Mouse (Mus musculus) midbrain, embryonic 10.5 days (tissue): Measurements from ENCODE around the gene Il11ra1. TPM values are rescaled to one million over a fixed set of nuclear protein-coding genes. Genes with fewer than 3 reads are reported as not detected.

Experiments
- DNase-seq: peaks from one replicate; pipeline ENCODE4 v3.0.0-alpha.2; 2017; ENCODE audit warnings: low spot score
- H3K27ac ChIP-seq: fragments of 300-500 bp; sonication (generic); replicated peaks from 2 replicates; pipeline ENCODE4 v1.5.1; 2016; ENCODE audit warnings: mild to moderate bottlenecking
- H3K27me3 ChIP-seq: fragments of 300-500 bp; sonication (generic); 2 replicates; pipeline ENCODE4 v1.6.1; 2016; ENCODE audit warnings: low read depth, mild to moderate bottlenecking; ENCODE audit not compliant: poor library complexity, severe bottlenecking
- H3K36me3 ChIP-seq: fragments of 300-500 bp; sonication (generic); 2 replicates; pipeline ENCODE4 v1.6.1; 2016; ENCODE audit warnings: mild to moderate bottlenecking, moderate library complexity
- H3K4me1 ChIP-seq: fragments of 300-500 bp; sonication (generic); 2 replicates; pipeline ENCODE4 v1.6.1; 2016
- H3K4me3 ChIP-seq: fragments of 300-500 bp; sonication (generic); 2 replicates; pipeline ENCODE4 v1.5.1; 2016; ENCODE audit warnings: mild to moderate bottlenecking, moderate library complexity
- H3K9me3 ChIP-seq: fragments of 300-500 bp; sonication (generic); replicated peaks from 2 replicates; pipeline ENCODE4 v1.6.1; 2016; ENCODE audit warnings: mild to moderate bottlenecking
- WGBS: fragments of 180-500 bp; shearing (Covaris S2); methylation state at CpG from one replicate; pipeline ENCODE4 v1.1.7; 2016; 5-methylcytosine and 5-hydroxymethylcytosine counted together
- polyA plus RNA-seq: library from polyadenylated mRNA; unstranded; fragments of >200 nt; fragmentation: Nextera tagmentation; extraction: Ambion mirVana; gene quantifications from 2 replicates; pipeline ENCODE4 v1.2.1, GENCODE M21; 2016

Gene Il11ra1
- polyA plus RNA-seq, 1 experiment from 2014 or later, result 69.0 TPM

DNA sequence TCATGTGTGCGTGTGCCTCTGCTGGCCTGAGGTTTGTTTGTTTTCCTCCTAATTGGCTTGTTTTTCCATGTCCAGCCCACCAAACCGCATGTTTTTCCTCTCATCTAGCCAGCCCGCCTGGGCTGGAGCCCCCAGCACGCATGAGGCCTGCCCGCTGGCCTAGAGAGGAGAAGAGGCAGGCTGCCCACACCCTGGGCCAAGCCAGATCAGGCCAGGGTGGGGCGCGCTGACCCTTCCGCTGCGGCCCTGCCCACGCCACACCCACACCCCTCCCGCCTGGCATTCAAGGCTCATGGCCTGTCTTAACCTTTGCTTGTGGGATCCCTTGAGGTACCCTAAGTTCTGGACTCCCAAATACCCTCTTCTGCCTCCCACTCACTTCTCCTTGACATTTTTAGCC lies 33.1 kb upstream of the Il11ra1 start:
- Histone ChIP-seq H3K4me1 (peaks cover 76% of the 10 kb centered on the region), H3K27ac (0 out of 2 replicates have a peak overlapping the region, but pooled peaks have one; percentile 38), H3K36me3 (peaks cover 98% of the 10 kb centered on the region), H3K4me3 (no peak overlapping the region), H3K27me3 (peaks cover 11% of the 10 kb centered on the region; the same call in 1 of the 2 replicates), H3K9me3 (no peaks in the 10 kb centered on the region)
- DNase-seq, result no peak
- 78% methylated on average over 11 of the region's 11 CpGs for WGBS

DNA sequence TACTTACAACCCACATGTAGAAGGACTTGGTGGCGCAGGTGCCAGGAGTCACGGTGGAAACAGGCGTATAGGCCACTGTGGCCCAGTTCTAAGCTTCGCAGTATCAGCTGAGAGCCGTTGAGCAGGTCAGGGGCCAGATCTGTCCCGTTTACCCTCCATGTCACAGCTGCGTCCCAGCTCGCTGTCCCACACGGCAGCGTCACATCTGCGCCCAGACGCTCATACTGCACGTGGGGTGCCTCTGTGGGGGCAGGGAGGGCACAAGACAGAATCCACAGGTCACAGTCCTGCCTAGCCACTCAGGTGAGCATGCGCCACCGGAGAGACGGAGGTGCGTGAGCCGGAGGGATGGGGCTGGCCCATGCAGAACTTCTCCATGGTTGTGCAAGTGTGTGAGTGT lies 29.0 kb upstream of the Il11ra1 start:
- Histone ChIP-seq H3K27me3 (peaks cover 20% of the 10 kb centered on the region), H3K27ac (no peak overlapping the region), H3K4me1 (peaks cover 72% of the 10 kb centered on the region), H3K4me3 (no peak overlapping the region), H3K36me3 (peaks cover 98% of the 10 kb centered on the region), H3K9me3 (no peaks in the 10 kb centered on the region)
- DNase-seq, result no peak
- WGBS, result 89% methylated on average over 18 of the region's 18 CpGs

DNA sequence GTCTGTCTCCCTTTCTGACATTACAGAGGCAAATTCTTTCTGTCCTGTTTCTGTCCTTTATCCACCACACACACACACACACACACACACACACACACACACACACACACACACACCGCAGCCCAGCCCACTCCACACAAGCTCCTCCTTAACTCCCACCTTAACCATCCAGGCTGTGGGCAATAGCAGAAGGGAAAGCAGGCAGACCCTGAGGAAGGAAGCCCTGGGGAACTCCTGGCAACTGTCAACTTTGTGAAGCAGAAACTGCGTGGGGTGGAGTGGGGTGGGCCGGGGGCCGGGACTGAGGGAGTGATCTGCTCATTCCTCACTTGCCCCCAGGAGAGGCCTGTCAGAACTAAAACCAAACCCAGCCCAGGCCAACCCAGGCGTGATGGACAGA lies 28.3 kb upstream of the Il11ra1 start:
- Histone ChIP-seq H3K4me3 (no peak overlapping the region), H3K27me3 (peaks cover 20% of the 10 kb centered on the region), H3K36me3 (peaks cover 100% of the 10 kb centered on the region), H3K27ac (peak overlapping the region; percentile 81), H3K9me3 (no peaks in the 10 kb centered on the region), H3K4me1 (peaks cover 72% of the 10 kb centered on the region)
- WGBS, result 48% methylated on average over 5 of the region's 5 CpGs
- no peak for DNase-seq

- peaks cover 100% of the 10 kb centered on the region for H3K36me3 ChIP-seq
- WGBS, result 8% methylated on average over 8 of the region's 8 CpGs
- DNase-seq, result peak; percentile 39
Measured at GRCm38 (mm10) chr4:41671963-41672480, 27.8 kb upstream of the Il11ra1 start.

DNA sequence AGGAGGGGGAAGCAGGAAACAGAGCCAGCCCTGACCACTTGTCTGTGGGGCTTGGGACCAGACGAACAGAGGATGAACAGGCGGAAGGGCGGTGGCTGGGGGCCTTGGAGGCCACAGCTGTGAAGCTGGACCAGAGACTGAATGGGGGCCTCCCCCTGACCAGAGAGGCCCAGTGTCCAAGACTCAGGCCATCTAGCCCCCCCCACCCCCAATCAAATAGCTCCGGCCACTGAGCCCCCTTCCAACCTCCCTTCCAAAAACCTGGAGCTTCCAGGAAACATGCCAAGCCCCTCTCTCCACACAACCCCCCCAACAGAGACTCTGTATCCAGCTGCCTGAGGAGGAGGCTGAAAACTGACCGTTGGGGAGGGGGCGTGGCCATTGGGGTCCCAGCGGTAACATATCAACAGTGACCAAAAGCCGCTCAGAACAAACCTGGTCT lies 27.2 kb upstream of the Il11ra1 start:
- Histone ChIP-seq H3K36me3 (peaks cover 100% of the 10 kb centered on the region), H3K4me1 (peaks cover 74% of the 10 kb centered on the region), H3K4me3 (peak overlapping the region; percentile 23; the same call in 1 of the 2 replicates), H3K9me3 (no peaks in the 10 kb centered on the region), H3K27ac (peak overlapping the region; percentile 81), H3K27me3 (peaks cover 27% of the 10 kb centered on the region)
- WGBS, result 34% methylated on average over 8 of the region's 8 CpGs
- DNase-seq, result no peak

More at GRCm38 (mm10) chr4:41671963-41672480, 27.8 kb upstream of the Il11ra1 start:
- peaks cover 72% of the 10 kb centered on the region for H3K4me1 ChIP-seq
- H3K27ac ChIP-seq, result peak overlapping the region; percentile 81
- no peaks in the 10 kb centered on the region for H3K9me3 ChIP-seq
- H3K27me3 ChIP-seq, result peaks cover 22% of the 10 kb centered on the region
- H3K4me3 ChIP-seq, result peak overlapping the region; percentile 23; the same call in 1 of the 2 replicates

DNA sequence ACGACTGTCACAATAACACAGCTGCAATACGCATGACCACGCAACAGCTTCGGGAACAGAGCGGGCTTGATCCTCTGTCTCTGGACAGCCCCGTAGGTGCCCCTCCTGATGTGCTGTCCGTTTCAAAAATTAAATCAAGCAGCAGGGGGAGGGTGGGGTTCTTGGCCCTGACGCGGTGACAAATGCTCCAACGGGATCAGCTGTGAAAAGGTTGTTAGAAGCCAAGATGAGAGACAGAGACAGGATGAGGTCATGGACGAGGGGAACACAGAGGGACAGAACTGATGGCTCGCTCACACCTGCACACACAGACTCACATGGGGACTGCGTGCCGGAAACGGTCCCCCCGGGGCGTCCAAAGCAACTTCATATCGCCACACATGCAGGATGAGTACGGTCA lies 26.6 kb upstream of the Il11ra1 start:
- Histone ChIP-seq H3K27ac (peak overlapping the region; percentile 81), H3K27me3 (peaks cover 28% of the 10 kb centered on the region), H3K4me1 (peaks cover 76% of the 10 kb centered on the region), H3K4me3 (no peak overlapping the region), H3K9me3 (no peaks in the 10 kb centered on the region), H3K36me3 (peaks cover 100% of the 10 kb centered on the region)
- 65% methylated on average over 19 of the region's 19 CpGs for WGBS
- no peak for DNase-seq

DNA sequence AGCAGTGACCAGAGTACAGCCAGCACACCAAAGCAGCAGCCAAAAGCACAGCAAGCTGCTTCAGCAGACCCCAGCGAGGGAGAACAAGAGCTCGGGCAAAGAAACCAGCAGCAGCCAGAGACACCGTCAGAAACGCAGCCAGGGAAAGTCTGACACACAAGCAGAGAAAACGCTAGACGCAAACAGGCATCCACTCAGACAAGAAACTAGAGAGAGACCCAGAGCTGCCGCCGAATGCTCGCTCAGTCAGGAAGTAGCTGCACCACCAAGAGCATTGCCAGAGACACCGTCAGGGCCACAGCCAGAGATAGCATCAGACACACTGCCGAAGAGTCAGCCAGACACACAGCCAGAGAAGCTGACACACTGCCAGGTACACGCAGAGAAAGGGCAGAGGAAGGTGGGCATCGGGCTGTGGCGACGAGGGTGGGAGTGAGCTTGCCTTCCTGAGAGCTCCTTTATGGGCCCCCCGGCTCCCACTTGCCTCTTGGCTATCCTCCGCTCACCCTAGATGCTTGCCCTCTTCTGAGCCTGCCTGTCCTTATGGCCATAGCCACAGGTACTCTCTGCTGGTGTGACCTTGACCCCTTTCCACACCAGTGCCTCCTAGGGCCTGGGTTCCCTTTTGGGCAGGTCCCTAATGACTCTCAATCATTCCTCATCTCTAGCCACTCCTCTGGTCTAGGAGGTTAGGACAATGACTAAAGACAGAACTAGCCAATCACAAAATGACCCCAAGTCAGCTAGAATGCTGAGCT lies 23.4 kb upstream of the Il11ra1 start:
- Histone ChIP-seq H3K27ac (peak overlapping the region; percentile 73), H3K9me3 (no peaks in the 10 kb centered on the region), H3K4me1 (peaks cover 94% of the 10 kb centered on the region), H3K4me3 (0 out of 2 replicates have a peak overlapping the region, but pooled peaks have one; percentile 20), H3K27me3 (peaks cover 22% of the 10 kb centered on the region), H3K36me3 (peaks cover 98% of the 10 kb centered on the region)
- no peak for DNase-seq
- WGBS, result 76% methylated on average over 17 of the region's 17 CpGs

DNA sequence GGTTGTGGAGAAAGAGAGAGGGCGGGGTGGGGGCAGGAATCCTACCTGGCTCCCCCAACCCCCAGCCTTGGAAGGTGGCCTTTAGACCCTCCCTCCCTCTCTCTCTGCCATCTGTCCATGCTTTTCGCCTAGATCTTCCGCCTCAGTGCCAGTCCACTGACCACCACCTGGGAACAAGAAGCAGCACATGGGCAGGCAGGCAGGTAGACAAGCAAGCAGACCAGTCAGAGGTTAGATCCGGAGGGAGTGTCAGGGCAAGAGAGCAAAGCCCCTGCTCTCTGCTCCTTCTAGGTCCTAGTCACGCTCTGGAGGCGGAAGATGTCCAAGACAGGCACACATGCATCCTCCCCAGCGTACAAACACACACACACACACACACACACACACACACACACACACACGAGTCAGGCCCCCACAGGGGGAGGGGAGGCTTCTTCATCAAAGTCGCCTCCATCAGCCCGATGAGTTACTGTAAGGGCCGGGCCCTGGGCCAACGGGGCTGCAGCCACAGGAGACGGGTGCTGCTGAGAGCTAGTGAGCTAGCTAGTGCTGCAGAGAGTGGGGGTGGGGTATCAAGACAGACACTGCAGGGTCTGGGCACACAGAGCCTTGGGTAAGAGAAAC lies 22.7 kb upstream of the Il11ra1 start:
- no peaks in the 10 kb centered on the region for H3K9me3 ChIP-seq
- H3K27ac ChIP-seq, result peak overlapping the region; percentile 73
- H3K4me3 ChIP-seq, result peak overlapping the region; percentile 20; the same call in 1 of the 2 replicates
- H3K4me1 ChIP-seq, result peaks cover 93% of the 10 kb centered on the region
- H3K27me3 ChIP-seq, result peaks cover 22% of the 10 kb centered on the region
- WGBS, result 58% methylated on average over 12 of the region's 13 CpGs
- peaks cover 96% of the 10 kb centered on the region for H3K36me3 ChIP-seq
- DNase-seq, result no peak

DNA sequence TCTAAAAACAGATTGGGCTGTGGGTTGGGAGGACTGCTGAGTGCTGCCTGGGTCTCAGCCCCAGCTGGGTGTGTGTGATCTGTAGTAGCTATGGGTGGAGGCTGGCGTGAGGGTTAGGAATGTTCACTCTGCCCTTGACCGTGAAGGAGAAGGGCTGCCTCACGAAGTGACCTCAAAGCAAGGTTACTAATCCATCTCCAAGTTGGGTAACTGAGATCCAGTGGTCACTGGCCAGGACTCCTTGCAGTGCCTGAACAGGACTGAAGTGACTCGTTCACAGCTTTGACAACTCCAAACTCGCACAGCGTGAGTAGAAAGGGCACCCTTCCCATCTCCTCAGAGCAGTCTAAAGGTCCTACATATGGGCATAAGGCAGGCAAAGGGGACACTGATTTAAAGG lies 20.9 kb upstream of the Il11ra1 start:
- H3K27me3 ChIP-seq, result peaks cover 20% of the 10 kb centered on the region
- peaks cover 87% of the 10 kb centered on the region for H3K4me1 ChIP-seq
- H3K9me3 ChIP-seq, result no peaks in the 10 kb centered on the region
- DNase-seq, result no peak
- WGBS, result 79% methylated on average over 6 of the region's 6 CpGs
- peak overlapping the region; percentile 73 for H3K27ac ChIP-seq
- H3K36me3 ChIP-seq, result peaks cover 87% of the 10 kb centered on the region
- H3K4me3 ChIP-seq, result no peak overlapping the region

DNA sequence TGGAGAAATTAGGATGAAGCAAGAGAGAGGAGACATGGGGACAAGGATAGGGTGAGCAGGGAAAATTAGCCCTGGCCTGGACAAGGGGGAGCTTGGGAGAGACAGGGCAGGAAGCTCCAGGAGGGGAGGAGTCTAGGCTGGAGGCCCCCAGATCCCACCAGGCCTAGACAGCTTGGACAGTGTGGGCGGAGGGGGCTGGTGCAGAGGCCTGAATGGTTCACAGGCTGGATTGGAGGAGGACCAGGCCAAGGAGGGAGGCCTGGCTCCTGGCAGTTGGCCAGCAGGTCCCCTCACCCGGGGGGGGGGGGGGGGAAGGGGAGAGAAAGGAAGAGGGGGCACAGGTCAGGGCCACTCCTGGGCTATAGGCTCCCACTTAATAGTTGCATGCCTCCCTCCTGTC lies 20.5 kb upstream of the Il11ra1 start:
- H3K4me1 ChIP-seq, result peaks cover 87% of the 10 kb centered on the region
- peak overlapping the region; percentile 7; the same call in 1 of the 2 replicates for H3K4me3 ChIP-seq
- H3K36me3 ChIP-seq, result peaks cover 82% of the 10 kb centered on the region
- H3K27me3 ChIP-seq, result peaks cover 16% of the 10 kb centered on the region
- no peaks in the 10 kb centered on the region for H3K9me3 ChIP-seq
- H3K27ac ChIP-seq, result peak overlapping the region; percentile 73
- 50% methylated on average over 1 of the region's 2 CpGs for WGBS
- no peak for DNase-seq

DNA sequence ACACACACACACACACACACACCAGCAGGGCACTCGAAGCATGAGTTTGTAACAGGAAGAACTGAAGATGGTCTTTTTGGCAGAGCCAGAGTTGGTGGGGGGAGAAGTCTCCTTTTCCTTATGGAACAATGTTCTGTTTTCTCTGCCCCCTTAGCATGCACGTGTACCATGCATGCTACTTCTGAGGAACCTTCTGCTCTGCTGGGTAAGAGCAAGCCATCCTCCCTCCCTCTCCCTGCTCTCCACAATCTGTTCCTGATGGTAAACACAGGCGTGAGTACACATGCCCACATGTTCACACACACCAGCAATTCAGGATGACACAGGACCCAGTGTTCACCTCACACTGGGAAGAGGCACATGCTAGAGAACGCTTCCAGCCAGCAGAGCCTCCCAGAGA lies 18.6 kb upstream of the Il11ra1 start:
- Histone ChIP-seq H3K4me3 (no peak overlapping the region), H3K27ac (peak overlapping the region; percentile 58; the same call in 1 of the 2 replicates), H3K36me3 (peaks cover 63% of the 10 kb centered on the region), H3K27me3 (peaks cover 8% of the 10 kb centered on the region), H3K9me3 (no peaks in the 10 kb centered on the region), H3K4me1 (peaks cover 83% of the 10 kb centered on the region)
- WGBS, result 70% methylated on average over 4 of the region's 4 CpGs
- no peak for DNase-seq

DNA sequence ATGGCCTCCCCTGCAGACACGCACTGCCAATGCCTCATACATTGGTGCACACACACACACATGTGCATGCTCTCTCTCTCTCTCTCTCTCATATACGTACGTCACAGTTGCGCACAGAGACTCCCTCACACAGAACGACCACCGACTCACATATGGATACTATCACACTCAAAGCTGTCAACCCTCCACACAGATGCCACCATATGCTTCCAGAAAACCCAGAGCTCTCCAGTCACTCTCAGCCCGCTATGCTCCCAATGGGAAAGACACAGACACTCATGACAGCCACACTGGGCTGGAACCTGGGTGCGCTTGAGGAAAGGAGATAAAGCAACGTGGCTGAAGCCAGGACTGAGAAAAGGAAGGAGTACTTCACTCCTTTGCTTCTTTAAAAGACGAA lies 17.8 kb upstream of the Il11ra1 start:
- Histone ChIP-seq H3K9me3 (no peaks in the 10 kb centered on the region), H3K4me1 (peaks cover 83% of the 10 kb centered on the region), H3K36me3 (peaks cover 59% of the 10 kb centered on the region), H3K4me3 (peak overlapping the region; percentile 46; the same call in 1 of the 2 replicates), H3K27me3 (peaks cover 7% of the 10 kb centered on the region), H3K27ac (peak overlapping the region; percentile 85)
- WGBS, result 85% methylated on average over 10 of the region's 10 CpGs
- DNase-seq, result no peak
